Mouse (Mus musculus): ENCODE results near the gene Myh10. TPM values are rescaled to one million over a fixed set of nuclear protein-coding genes. Genes with fewer than 3 reads are reported as not detected.

The Myh10 gene
- 1 to 10 TPM; 1.8 to 4.8 TPM for total RNA-seq (2023)

DNA sequence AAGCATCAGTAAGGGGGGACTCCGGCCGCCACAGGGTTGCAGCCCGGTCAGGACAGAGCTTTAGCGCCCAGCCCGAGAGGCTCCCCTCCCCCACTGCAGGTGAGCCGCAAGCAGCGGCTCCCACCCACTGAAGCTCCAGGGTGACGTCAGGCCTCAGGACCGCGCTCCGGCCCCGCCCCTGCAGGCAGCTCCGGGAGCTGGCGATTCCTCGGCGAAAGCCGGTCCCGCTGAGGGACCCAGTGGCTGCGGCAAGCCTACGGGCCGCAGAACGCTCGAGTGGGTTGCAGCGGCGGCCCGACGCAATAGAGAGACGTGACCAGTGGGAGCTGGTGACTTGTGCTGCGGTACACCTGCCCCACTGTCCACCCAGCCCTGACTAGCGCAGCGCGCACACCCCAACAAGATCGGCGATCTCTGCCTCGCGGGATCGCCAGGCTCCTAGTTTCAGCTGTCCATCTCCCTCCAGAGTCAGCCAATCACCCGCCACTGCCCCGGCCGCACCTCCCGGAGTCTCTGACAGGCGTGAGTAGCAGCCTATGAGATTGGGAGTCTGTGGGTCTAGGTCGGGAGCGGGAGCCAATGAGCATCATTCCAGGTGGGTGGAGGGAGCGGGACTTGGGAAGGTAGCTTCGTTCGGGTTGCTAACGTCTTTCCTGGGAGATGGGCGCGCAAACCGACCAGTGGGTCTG is at the start of gene Myh10:
Myh10 (plus strand) TSS at position 239 of the 689 bp plus-strand sequence.

Other genes with a start within 250 kb of the Myh10 start
- not detected for gene Pik3r6, start 188.5 kb upstream of the Myh10 start, total RNA-seq (2023)
- gene Mfsd6l, start 135.4 kb upstream of the Myh10 start, total RNA-seq (2023), result not detected
- not detected for gene Ccdc42, start 104.5 kb upstream of the Myh10 start, total RNA-seq (2023)
- gene Ndel1, start 180.3 kb downstream of the Myh10 start, total RNA-seq (2023), result 10 to 100 TPM; 61.2 to 70.3 TPM
- gene Rnf222, start 197.0 kb downstream of the Myh10 start, total RNA-seq (2023), result not detected
- 1,000 to 10,000 TPM; 3,013 to 3,032 TPM for gene Rpl26, start 210.0 kb downstream of the Myh10 start, total RNA-seq (2023)
- gene Odf4, start 235.5 kb downstream of the Myh10 start, total RNA-seq (2023), result not detected